In the genomic region with DNA sequence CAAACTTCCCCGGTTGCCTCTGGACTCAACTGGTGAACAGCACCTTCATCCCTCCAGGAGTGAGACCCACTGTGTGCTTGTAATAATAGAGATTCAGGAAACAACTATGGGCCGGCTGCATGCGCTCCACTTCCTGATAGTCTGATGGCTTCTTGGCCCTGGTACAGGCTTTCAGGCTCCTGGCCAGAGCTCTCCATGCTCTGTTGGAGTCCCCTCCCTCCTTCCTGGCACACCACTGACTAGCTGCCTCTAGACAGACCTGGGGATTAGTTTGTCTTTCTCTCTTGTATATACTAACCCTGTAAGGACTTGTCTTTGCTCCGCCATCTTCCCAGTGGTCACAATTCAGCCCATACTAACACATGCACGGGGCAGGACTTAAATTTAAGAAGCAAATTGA, we compare ENCODE assay signal across 13 mouse cellular contexts.
DNase-seq lines count a peak whose midpoint lies in the region; ATAC-seq and TF ChIP-seq lines count a peak whose summit lies in the region.
"Had no signal": no experiment of that assay in that cellular context is flagged by ENCODE, and none has a peak within 500 bp of the region (broad histone marks: within the 10 kb centered on the region; RNA-seq: fewer than 3 reads in every experiment).

No protein-coding gene starts in this region.

- no peak overlapping the region for H3K4me2 ChIP-seq in intestine, postnatal 0 days (replicated peaks; ENCODE audit: low read depth)

- ATAC-seq in intestine, postnatal 0 days = no peak

- H3K27ac ChIP-seq in intestine, postnatal 0 days (ENCODE audit: low read depth, low read length) = no peak overlapping the region
- H3K27ac ChIP-seq: liver, embryonic 14.5 days had no signal

- TF ChIP-seq CTCF in intestine, postnatal 0 days (IDR thresholded peaks at IDR 0.05; ENCODE audit: low read depth) = no peak

- no peaks in the 10 kb centered on the region for H3K27me3 ChIP-seq in intestine, postnatal 0 days (replicated peaks; ENCODE audit: control insufficient read depth, insufficient read depth, low read length)

- H3K9ac ChIP-seq in intestine, postnatal 0 days (ENCODE audit: low read depth, low read length) = no peak overlapping the region
- H3K9ac ChIP-seq: liver, embryonic 14.5 days had no signal

- 76% methylated on average over 5 of the region's 5 CpGs for WGBS in intestine, postnatal 0 days

- no peak overlapping the region for H3K4me3 ChIP-seq in intestine, postnatal 0 days (ENCODE audit: low read depth, low read length)
- H3K4me3 ChIP-seq: myocyte had no signal

- no peaks in the 10 kb centered on the region for H3K36me3 ChIP-seq in intestine, postnatal 0 days (ENCODE audit: control insufficient read depth, insufficient read depth)

- no peaks in the 10 kb centered on the region for H3K9me3 ChIP-seq in intestine, postnatal 0 days (ENCODE audit: control insufficient read depth)

- no peaks in the 10 kb centered on the region for H3K4me1 ChIP-seq in intestine, postnatal 0 days (replicated peaks; ENCODE audit: control insufficient read depth, insufficient read depth, low read length)

- DNase-seq in cerebellum, postnatal 25 days = peak; percentile 42 to 63
- no peak for DNase-seq in cerebellum, adult 11 months
- DNase-seq in layer of hippocampus, postnatal 10 days (ENCODE audit: low spot score in 2 of 2) = peak; percentile 19 to 23
- no peak for DNase-seq in layer of hippocampus, adult 8-10 months (ENCODE audit: low spot score in 2 of 2)
- DNase-seq in adipocyte (ENCODE audit: low spot score) = peak; percentile 75
- peak; percentile 22 to 48 for DNase-seq in kidney, adult 8-10 months
- DNase-seq in frontal cortex, postnatal 25 days (ENCODE audit: low spot score in 2 of 2) = no peak
- DNase-seq: layer of hippocampus, adult 9-11 months; right cerebral cortex, postnatal 25 days; thymus, adult 2 months had no signal

Comparison
In these comparisons a context has a peak if more than half of its experiments do, and no peak if none do; other contexts are left out.
1. DNase-seq: peak in cerebellum, postnatal 25 days (2 of 2), layer of hippocampus, postnatal 10 days (2 of 2), adipocyte (single experiment) and kidney, adult 8-10 months (2 of 2); none in cerebellum, adult 11 months (single experiment), layer of hippocampus, adult 8-10 months (0 of 2) and frontal cortex, postnatal 25 days (0 of 2).